Mouse (Mus musculus) layer of hippocampus, postnatal 36 days (tissue): ENCODE measurements around the gene Rbl1. TPM values are rescaled to one million over a fixed set of nuclear protein-coding genes. Genes with fewer than 3 reads are reported as not detected.

Source experiments
- total RNA-seq, 2 experiments: library from RNA; stranded (reverse); gene quantifications; 2 replicates each; pipeline ENCODE4 v1.2.3; 2021

Rbl1 gene
- total RNA-seq, 2 experiments from 2014 or later = 1.7 to 1.8 TPM

Other genes starting within 250 kb of the Rbl1 start
- 100 to 1,000 TPM; 415 to 419 TPM for gene Ndrg3, start 212.5 kb downstream of the Rbl1 start, total RNA-seq
- gene Dsn1, start 197.4 kb downstream of the Rbl1 start, total RNA-seq = 1 to 10 TPM; 3.3 to 5.5 TPM
- 10 to 100 TPM; 37.4 to 37.6 TPM for gene Soga1, start 125.3 kb downstream of the Rbl1 start, total RNA-seq
- not detected for gene Tldc2, start 117.5 kb downstream of the Rbl1 start, total RNA-seq
- 10 to 100 TPM; 15.8 to 16.0 TPM for gene Samhd1, start 69.3 kb downstream of the Rbl1 start, total RNA-seq
- 100 to 1,000 TPM; 131 to 136 TPM for gene Rpn2, start 74.5 kb upstream of the Rbl1 start, total RNA-seq
- gene Mroh8, start 75.0 kb upstream of the Rbl1 start, total RNA-seq = 1 to 10 TPM in 1 of 2 experiments, under 1 TPM in 1; 0.75 to 1.0 TPM
- not detected for gene Ghrh, start 143.0 kb upstream of the Rbl1 start, total RNA-seq
- gene Manbal, start 163.1 kb upstream of the Rbl1 start, total RNA-seq = 10 to 100 TPM; 53.6 to 60.9 TPM
- gene Src, start 213.9 kb upstream of the Rbl1 start, total RNA-seq = 100 to 1,000 TPM; 154 to 160 TPM